Mouse (Mus musculus): ENCODE measurements around the gene Myl7.
"Not testable (repeated sequence)": the region's sequence is repeated elsewhere in the genome, so short reads cannot be mapped to it uniquely, and the experiment has no call there.

Myl7 gene

DNA sequence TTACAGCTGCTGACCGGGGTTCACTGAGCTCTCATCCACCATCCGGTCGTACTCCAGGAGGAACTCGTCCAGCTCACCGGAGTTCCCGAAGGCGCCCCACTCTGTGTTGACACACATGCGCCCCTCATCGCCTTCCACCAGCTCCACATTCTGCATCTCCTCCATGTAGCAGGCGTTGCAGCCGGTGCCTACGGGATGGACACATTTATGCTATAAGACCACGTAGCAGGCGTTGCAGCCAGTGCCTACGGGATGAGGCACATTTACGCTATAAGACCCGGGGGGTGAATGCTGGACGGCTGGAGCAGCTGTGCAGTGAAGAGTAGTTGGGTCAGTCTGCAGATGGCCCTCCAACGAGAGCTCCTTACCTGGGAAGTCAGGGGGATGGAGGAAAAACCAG is 5.8 kb upstream of the Myl7 start:
- in situ Hi-C loops (cut with MseI, MboI): no loop called here

DNA sequence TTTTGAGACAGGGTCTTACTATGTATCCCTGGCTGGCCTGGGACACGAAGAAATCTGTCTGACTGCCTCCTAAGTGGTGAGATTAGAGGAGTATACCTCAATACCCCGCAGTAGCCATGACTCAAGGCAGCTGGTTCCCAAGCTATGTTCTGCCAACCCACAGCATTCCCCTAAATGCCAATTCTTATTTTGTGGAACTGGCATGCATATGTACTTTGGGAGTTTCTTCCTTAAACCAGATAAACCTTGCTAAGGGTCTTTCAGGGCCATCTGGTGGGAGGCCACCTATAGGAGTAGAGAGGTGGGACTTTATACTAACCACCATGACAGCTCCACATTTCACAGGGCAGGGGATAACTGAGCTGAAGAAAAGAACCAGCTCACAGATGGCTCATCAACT is 5.3 kb upstream of the Myl7 start:
- in situ Hi-C loops (cut with MseI, MboI): no loop called here

DNA sequence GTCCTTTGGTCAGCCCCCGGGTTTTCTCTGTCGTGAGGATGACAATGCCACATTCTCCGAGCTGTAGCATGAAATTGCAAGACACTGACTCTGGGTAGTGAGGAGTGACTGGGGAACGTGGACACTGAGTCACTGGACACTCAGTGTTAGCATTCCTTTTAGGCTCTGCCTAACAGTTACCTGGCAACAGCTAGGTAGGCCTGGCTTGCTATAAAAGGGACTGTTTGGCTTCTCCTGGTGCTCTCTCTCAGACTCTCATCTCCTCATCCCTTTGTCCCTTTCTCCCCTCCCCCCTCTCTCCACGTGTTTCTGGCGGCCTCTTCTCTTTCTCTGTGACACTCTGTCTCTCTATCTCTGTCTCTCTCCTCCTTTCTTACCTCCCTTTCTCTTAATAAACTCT is 3.8 kb upstream of the Myl7 start:
- in situ Hi-C loops (cut with MseI, MboI): no loop called here

DNA sequence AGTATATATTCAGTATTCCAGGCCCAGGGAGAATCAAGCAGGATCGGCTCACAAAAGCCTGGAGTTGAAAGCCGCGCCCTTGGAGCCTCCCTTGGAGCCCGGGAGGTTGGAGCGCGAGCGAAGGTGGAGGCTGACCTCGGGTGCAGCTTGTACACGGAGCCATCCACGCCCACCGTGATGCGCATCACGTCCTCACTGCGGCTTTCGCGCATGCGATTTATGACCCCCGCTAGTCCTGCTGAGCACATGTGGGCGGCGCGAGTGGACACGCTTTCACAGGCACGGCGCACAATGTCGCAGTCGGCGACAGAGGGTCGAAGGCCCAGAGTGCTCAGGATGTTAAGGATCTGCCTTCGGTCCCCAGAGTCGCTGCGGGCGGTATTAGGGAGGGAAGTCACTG is 3.4 kb upstream of the Myl7 start:
- in situ Hi-C loops (cut with MseI, MboI): no loop called here

DNA sequence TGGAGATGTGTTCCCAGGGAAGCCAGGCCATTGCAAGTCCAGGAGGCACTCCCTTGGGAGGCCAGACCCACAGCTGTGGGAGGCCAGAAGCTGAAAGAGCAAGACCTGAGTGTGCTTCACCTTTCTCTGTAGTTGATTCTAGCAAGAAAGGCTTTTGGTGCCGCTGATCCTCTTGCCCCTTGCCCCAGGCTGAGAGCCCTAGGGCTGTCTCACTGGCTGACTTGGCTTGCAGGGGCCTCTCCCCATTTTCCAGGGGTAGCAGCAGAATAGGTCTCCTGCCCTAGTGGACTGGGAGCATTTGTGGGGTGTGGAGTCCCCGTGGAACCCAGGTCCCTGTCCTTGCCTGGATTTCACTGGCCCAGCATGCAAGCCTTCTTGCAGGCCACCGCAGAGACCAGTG is 2.7 kb upstream of the Myl7 start:
- in situ Hi-C loops (cut with MseI, MboI): no loop called here

DNA sequence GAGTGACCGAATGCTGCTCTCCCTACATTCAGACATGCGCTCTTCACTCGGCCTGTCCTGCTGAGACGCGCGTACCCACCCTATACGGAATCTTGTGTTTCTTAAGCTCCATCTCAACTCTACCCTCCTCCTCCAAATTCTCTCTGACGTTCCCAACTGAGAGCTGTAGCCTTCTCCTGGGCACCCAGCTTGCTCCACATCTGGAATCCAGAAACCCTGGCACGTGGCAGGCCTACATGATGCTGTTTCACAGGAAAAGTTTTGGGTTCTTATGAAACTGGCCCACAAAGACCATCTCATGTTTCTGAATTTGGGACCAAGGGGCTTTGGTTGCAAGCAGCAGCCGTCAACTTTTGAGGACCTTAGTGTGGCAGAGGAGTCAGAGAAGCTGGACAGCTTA is 704 bp upstream of the Myl7 start:
- in situ Hi-C loops (cut with MseI, MboI): no loop called here

DNA sequence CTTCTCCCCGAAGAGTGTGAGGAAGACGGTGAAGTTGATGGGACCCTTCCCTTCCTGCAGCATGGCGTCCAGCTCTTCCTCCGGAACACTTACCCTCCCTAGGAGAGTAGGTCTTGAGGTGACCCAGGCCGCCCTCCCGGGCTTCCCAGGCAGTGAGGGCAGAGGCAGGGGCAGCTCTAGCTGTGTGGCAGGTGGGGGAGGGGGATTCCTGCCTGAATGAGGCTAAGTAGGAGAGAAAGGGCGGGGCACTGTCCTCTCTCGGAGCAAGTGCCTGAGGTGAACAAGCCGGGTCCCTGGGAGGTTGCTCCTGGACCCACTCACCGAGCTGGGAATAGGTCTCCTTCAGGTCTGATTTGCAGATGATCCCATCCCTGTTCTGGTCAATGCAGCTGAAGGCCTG is 743 bp downstream of the Myl7 start:
- in situ Hi-C loops (cut with MseI, MboI): no loop called here

DNA sequence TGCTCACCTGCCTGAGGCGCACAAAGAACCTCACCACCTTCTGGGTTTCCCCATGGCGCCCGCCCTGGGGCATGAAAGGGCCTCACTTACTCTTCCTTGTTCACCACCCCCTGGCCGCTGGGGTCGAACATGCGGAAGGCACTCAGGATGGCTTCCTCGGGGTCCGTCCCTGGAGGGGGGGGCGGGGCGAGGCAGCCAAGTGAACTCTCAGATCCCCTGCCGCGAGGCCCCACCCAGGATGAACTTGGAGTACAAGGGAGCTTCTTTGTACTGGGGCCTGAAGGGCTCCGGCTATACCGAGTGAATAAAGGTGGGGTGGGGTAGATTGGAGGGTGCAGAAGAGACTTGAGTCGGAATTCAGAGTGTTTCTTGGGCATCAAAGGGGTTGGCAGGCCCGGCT is 1.4 kb downstream of the Myl7 start:
- in situ Hi-C loops (cut with MseI, MboI): no loop called here

DNA sequence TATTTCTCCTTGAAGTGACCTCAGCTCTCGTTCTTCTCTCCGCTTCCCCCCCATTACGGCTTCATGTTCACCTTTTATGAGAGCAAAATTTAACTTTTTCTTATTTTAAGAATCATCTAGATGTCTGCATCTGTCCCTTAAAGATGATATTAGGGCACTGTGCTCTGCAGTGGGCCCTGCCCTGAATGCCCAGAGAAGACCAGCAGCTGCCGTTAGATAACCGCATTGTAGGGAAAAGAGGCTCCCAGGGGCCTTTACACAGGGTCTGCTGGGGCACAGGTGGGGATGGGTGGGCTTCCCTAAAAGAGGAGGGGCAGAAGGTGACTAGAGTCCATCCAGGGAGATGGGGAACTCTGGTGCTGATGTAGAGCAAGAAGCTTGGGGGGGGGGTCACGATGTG is 4.8 kb downstream of the Myl7 start:
- in situ Hi-C loops (cut with MseI, MboI): no loop called here

DNA sequence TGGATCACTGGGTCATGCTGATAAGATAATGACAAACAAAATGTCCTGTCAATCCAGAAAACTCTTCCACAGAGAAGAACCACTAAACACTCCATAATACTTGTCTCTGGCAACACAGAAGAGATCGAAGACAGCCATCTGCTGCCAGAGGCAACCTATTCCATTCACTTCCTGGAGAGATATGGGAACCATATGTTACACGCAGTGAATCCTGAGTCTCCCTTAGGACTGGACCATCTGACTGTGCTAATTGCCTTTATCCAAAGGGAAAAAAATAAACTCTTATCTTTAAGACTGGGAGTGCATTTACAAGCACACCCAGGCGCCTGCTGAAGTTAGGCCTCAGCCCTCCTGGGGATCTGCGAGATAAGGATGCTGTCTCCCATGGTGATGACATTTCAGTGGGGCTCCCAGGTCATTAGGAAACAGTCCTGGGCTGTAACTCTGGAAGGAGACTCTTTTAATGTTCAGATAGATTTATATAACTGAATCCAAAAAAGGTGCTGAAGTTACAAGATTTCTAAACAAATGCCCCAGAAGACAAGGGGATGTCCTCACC is 5.7 kb downstream of the Myl7 start:
- in situ Hi-C loops (cut with MseI, MboI): no loop called here

DNA sequence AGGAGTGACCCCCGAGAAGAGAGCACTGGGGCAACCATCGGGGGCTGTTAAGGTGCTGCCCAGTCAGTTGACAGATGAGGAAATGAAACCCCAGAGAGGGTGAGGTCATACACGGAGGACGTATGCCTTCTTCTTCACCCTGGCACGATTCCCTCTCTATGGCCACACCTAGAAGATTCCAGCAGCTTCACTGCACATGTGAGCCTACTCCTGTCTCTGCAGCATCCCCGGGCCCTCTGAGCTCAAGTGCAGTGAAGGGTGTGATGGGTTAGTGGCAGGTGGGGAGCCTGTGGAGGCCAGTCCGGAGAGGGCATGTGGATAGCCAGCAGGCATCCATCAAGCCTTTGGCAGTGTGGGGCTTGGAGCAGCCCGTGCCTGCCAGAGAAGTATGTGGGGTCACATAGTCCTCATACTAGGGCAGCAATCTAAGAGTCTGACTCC is 6.4 kb downstream of the Myl7 start:
- in situ Hi-C loops (cut with MseI, MboI): no loop called here

DNA sequence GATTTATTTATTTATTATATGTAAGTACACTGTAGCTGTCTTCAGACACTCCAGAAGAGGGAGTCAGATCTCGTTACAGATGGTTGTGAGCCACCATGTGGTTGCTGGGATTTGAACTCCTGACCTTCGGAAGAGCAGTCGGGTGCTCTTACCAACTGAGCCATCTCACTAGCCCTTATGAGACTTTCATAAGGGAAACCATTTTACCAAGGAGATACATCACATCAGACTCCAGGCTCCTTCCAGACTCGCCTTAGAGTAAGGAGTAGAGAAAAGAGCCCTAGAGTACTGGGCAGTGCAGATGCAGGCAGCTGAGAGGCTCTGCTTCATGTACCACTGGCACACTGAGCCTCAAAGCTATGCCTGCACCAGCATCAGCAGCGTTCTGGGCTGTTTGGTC is 10.0 kb downstream of the Myl7 start:
- in situ Hi-C loops (cut with MseI, MboI): not testable (repeated sequence)

DNA sequence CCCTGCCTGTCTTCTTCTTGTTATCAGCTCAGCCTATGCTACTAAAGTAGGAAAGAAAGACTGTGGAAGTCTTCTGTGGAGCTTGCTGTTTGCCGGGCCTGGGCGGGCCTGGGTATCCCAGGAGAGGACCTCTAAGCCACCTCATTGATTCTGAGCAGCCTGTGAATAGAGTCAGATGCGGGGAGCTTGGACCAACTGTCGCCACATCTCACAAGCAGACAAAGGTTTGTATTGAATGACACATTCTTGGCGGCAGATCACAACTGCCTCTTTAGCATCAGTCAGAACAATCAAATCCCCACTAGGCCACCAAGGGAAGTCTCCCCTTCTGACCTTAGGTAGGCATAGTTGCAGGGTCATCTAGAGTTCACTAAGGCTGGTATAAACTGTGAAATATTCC is 11.3 kb downstream of the Myl7 start:
- in situ Hi-C loops (cut with MseI, MboI): no loop called here

DNA sequence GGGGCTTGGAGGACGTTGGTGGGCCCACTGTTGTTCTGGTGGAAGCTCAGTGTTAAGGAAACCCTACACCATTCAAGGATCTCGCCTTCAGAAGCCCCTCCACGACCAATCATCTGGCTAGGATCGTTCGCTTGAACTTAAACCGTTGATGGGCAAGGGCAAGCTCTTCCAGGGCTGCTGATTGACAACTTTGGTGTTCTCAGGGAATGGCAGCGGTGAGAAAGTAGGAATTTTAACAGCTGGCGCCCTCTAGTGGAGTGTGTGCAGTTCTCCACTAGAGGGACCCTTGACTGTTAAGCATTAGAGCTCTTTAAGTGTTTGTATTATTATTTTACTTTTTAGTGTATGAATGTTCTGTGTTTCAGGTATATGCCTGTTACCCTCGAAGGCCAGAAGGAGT is 12.4 kb downstream of the Myl7 start:
- in situ Hi-C loops (cut with MseI, MboI): no loop called here

DNA sequence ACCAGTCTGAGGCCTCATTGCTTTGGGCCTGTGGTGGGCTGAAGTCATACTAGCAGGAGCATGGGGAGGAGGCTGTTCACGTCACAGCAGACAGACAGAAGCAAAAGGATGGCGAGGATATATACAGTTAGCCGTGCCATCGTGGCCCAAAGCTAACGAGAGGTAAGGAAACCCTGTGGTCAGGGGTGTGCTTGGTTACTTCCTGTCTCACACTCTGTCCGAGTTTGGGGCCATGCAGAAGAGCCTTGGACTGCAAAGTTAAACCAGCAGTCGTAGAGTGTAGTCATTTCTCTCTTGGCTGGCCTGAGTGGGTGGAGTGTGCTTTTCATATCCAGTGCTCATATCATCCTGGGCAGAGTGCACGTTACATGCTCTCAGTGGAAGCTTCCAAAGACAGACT is 16.1 kb downstream of the Myl7 start:
- in situ Hi-C loops (cut with MseI, MboI): no loop called here

DNA sequence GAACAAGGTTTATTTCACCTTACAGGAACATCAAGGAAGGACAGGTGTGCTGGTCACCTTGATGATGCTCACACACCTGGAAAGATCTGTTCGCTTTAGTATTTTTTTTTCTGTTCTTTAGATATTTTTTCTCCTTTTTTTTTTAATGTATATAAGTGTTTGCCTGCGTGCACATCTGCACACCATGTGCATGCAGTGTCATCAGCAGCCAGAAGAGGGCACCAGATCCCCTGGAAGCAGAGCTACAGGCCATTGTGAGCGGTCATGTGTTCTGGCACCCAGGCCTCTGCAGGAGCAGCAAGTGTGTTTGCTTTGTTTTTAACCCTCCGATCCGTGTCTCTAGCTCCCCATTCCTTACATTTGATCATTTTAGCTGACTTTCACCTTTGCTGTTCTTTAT is 18.7 kb downstream of the Myl7 start:
- in situ Hi-C loops (cut with MseI, MboI): no loop called here

DNA sequence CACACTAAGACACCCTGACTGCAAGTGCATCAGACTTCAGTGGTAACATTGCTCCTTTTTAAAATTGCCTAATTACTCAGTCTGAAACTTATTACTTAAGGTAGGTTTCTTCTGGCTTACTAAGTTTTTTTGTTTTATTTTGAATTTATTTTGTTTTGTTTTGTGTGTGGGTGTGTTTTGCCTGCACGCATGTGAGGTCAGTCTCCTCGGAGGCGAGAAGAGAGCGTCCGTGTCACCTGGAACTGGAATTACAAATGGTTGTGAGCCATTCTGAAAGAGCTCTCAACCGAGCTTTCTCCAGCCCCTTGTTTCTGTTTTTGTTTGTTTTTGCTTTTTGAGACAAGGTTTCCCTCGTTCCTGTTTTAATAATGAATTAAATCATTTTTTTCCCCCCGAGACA is 19.9 kb downstream of the Myl7 start:
- in situ Hi-C loops (cut with MseI, MboI): no loop called here

DNA sequence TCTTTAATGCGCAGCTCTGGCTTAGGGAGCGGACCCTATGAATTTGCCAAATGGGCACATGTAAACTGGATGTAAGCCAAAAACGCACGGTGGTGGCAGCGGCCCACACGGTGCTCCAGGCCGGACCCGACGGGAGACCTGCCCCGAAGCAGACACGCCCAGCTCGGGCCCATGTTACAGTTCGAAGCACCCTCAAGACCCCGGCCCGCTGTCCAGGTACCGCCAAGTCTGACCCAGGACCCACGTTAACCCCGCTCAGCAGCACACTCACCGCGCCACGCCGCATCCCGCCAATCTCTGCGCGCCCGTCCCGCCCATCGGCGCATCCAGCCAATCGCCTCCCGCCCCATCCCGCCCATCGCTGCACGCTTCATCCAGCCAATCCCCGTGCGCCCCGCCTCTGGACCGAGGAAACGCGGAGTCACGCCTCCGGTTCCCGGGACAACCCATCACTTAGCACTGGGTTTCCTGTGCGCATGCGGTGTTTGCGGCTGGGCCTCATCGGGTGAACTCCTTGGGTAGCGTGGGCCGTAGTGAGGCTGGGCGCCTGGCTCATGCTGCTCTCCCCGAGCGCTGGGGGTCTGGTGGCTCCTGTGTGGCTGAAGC is 20.6 kb downstream of the Myl7 start, which contains the start of gene Pold2:
Gene Pold2, minus strand, starts transcription at position 372 of the 606 bp plus-strand sequence.
- in situ Hi-C loops (cut with MseI, MboI): no loop called here

DNA sequence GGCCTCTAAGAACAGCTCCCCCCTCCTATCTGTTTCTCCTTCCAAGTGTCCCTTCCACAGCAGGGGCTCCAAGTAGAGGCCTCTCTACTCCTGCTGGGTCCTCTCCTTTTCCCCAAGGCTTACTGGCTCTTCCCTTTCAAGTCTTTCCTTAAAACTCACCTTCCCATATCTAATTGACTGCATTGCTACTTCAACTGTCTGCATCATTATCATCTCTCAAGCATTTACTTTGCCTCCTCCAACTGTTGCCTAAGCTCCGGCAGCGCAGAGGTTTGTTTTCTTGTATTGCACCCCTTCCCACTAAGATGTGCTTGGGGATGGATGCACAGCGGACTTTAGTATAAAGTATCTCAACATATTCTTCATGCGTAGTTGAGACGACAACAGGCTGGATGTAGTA is 21.2 kb downstream of the Myl7 start:
- in situ Hi-C loops (cut with MseI, MboI): no loop called here

DNA sequence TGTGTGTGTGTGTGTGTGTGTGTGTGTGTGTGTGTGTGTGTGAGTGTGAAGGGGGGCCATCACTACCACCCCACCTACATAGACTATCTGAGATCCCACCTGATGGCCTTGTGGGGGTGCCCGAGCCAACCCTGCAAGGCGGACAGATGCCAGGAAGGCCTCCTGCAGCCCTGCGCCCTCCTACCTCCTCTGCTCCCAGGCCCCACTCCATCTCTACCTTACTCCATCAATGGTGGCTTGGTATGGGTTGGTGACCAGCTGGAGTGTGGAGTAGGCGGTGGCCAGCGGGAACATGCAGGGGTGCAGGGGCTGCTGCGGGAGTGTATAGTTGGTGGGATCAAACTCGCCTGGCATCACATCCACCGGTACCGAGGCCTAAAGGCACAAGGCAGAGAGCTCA is 25.4 kb downstream of the Myl7 start:
- in situ Hi-C loops (cut with MseI, MboI): no loop called here

DNA sequence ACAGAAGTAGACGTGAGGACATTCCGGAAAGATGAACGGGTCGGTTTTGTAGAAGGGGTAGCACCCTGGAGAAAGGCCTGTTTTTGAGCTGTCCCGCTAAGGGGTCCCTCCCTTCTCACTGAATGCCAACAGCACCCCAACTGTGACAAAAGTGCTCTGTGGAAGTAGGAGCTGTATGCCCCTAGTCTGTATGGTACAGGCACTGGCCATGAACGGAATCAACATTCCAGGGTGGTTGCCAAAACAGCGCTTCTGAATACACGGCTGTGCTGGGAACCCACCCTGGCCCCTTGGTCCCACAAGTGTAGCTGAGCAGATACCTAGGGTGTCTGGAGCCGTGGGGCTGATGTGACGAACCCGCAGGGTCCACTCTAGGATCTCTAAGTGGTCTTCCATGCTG is 25.9 kb downstream of the Myl7 start:
- in situ Hi-C loops (cut with MseI, MboI): no loop called here

DNA sequence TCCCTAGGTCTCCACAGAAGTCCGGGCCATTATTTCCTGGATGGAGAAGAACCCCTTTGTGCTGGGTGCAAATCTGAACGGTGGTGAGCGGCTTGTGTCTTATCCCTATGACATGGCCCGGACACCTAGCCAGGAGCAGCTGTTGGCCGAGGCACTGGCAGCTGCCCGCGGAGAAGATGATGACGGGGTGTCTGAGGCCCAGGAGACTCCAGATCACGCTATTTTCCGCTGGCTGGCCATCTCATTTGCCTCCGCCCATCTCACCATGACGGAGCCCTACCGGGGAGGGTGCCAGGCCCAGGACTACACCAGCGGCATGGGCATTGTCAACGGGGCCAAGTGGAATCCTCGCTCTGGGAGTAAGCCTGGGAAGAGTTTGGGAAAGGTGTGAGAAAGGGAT is 28.5 kb downstream of the Myl7 start:
- in situ Hi-C loops (cut with MseI, MboI): no loop called here

DNA sequence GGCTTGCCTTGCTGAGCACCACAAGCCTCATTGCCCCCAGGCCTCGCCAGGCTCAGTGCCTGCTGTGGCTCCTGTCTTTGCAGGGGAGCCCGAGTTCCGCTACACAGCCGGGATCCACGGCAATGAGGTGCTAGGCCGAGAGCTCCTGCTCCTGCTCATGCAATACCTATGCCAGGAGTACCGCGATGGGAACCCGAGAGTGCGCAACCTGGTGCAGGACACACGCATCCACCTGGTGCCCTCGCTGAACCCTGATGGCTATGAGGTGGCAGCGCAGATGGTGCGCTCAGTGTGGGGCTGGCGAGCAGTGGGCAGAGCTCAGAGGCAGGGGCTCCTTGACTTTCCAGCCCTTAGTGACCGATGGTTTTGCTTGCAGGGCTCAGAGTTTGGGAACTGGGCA is 29.3 kb downstream of the Myl7 start:
- in situ Hi-C loops (cut with MseI, MboI): no loop called here

DNA sequence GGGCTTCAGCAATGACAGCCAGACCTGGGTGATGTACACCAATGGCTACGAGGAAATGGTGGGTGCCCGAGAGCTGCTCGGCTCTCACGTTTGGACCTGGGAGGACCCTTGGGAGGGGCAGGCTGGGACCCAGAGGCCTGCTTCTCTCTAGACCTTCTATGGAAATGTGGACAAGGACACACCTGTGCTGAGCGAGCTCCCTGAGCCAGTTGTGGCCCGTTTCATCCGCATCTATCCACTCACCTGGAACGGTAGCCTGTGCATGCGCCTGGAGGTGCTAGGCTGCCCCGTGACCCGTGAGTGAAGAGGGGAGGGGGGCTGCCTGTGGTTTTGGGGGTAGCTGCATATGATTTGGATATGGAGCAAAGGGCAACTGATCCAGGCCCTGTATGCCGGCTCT is 30.3 kb downstream of the Myl7 start:
- in situ Hi-C loops (cut with MseI, MboI): no loop called here
